Mouse (Mus musculus) thymus, postnatal 36 days (tissue): Measurements from ENCODE around the gene Olfr58.
"Not testable (repeated sequence)": the region's sequence is repeated elsewhere in the genome, so short reads cannot be mapped to it uniquely, and the experiment has no call there.

ENCODE experiments used
- DNase-seq, 2 experiments: peaks; one replicate each; pipeline ENCODE4 v3.0.0; 2022; ENCODE audit warnings: mixed read lengths in 2 of 2

The Olfr58 gene

DNA sequence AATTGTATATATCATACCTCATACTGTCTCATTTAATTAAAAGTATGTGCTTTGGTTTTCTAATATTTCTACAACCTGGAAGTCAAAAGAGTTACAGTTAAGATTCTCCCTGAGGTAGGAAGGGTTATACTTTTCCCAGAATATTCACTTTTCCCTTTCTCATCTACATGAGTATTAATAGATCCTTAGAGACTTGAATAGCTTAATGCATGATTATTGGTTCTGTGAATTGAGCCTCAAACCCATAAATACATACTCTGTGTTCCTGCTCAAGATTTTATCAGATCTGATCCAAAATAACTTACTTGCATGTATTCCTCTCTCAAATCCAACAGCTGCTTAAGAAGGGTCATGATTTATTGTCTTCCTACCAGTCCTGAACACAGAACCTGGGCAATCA lies at the start of gene Olfr58:
Gene Olfr58 (plus strand): TSS at position 301 of the 400 bp plus-strand sequence.
- no peak for DNase-seq

DNA sequence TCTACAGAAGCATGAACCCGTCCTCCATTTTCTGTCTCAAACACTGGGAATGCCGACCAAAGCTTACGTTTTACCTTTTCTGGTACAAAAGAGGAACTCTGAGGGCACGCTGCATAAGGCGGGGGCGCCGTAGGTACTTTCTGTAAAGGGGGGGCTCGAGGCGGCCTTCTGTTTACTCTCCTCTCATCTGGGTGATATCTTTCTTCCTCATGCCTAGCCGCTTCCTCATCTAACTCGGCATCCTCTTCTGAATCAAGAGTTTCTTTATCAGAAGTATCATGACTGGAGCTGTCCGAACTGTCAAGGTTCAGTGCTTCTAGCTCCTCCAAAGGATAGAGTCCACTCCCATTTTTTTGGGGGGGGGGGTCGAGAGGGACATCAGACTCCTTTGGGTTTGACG lies 10.9 kb upstream of the Olfr58 start:
- no peak for DNase-seq

DNA sequence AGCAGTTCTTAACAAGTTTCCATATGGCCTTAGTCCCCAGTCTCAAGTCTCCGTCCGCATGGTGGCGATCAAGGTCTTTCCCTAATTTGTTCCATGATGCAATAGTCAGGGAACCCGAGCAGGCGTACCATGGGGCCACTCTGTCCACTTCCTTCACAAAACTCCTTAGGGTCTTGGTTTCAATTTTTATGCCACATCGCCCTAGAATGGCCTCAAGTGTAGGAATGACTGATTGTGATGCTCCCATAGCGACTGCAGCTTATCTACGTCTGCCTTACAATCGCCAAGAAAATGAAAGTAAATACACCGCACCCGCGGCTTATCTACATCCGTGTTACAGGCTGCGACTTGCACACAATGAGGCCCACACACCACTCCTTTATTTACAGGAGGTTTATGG lies 10.4 kb upstream of the Olfr58 start:
- DNase-seq = no peak

DNA sequence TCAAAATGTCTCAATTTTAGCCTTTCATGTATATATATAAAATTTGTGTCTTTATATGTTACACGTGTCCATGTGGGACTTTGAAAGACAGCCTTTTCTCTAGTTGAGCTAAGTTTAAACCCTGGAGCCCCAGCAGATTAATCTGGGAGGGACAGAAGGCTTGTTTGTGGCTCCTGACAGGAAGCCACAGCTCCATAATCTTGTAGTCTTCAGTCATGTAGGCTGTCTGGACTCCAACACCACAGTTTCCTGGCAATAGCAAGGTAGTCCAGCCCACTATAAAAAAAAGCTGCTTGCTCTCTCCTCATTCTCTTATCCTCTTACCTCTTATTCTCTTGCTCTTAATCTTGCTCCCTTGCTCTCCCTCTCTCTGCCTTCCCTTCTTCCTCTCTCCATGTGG lies 22.9 kb downstream of the Olfr58 start:
- no peak for DNase-seq

DNA sequence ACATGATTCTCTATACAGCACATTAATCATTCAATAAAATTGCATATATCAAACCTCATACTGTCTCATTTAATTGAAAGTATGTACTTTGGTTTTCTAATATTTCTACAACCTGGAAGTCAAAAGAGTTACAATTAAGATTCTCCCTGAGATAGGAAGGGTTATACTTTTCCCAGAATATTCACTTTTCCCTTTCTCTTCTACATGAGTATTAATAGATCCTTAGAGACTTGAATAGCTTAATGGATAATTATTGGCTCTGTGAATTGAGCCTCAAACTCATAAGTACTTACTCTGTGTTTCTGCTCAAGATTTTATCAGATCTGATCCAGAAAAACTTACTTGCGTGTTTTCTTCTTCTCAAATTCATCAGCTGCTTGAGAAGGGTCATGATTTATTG lies 24.5 kb downstream of the Olfr58 start, which contains the start of gene Olfr859:
Gene Olfr859 (plus strand): TSS at position 301 of the 400 bp plus-strand sequence.
- not testable (repeated sequence) for DNase-seq
